Mouse (Mus musculus) Patski (cell line): ENCODE measurements around the gene Gm20388. TPM values are rescaled to one million over a fixed set of nuclear protein-coding genes. Genes with fewer than 3 reads are reported as not detected.

ENCODE experiments used
- ATAC-seq: fragments of 100-300 bp; one replicate; pipeline ENCODE4 v1.8.0; 2021
- CTCF ChIA-PET: fragments of 350-600 bp; sonication (Branson Sonifier 250); formaldehyde crosslinking; loops from one replicate; lab custom pipeline; 2022; ENCODE audit warnings: inconsistent platforms; lab: Charles Lee
- POLR2A ChIA-PET: fragments of 350-600 bp; sonication (Branson Sonifier 250); formaldehyde crosslinking; loops from one replicate; lab custom pipeline; 2022; ENCODE audit warnings: antibody characterized with exemption, inconsistent platforms; lab: Charles Lee
- DNase-seq: peaks from one replicate; pipeline ENCODE4 v3.0.0-alpha.2; 2011; ENCODE audit warnings: low read depth, low spot score
- H3K27me3 ChIP-seq: fragments of 371-371 bp; one replicate; pipeline ENCODE4 v1.5.1; 2021
- CTCF ChIP-seq: fragments of 100-300 bp; IDR thresholded peaks from one replicate; pipeline ENCODE4 v1.5.1; 2021
- in situ Hi-C: fragments of 300-500 bp; cut with MboI; formaldehyde crosslinking; loops from 3 replicates; pipeline ENCODE4 v1.11.1; 2018; ENCODE audit warnings: low pct_unique_long_range_greater_than_20kb, mixed read lengths
- polyA plus RNA-seq: library from polyadenylated mRNA; unstranded; gene quantifications from one replicate; pipeline ENCODE4 v1.2.3, GENCODE M21; 2021

Gene Gm20388
- polyA plus RNA-seq, 1 experiment from 2014 or later: 86.7 TPM

GRCm38 (mm10) chr8:122955195-122955594, 3044.6 kb downstream of the Gm20388 start:
- in situ Hi-C loops: no loop called here
- TF ChIP-seq CTCF: no peak
- DNase-seq (no peak), ATAC-seq (no peak)
- no peaks in the 10 kb centered on the region for H3K27me3 ChIP-seq
- POLR2A ChIA-PET: no interaction called here
- CTCF ChIA-PET: interaction anchor here (1.2 kb wide), 1 partner anchor 49 kb away, joined by 4 read pairs; no protein-coding TSS in a partner anchor

GRCm38 (mm10) chr8:122955997-122956396, 3045.4 kb downstream of the Gm20388 start:
- H3K27me3 ChIP-seq: no peaks in the 10 kb centered on the region
- POLR2A ChIA-PET: no interaction called here
- ATAC-seq (no peak), DNase-seq (no peak)
- CTCF ChIA-PET: interaction anchor here (1.2 kb wide), 1 partner anchor 50 kb away, joined by 4 read pairs; no protein-coding TSS in a partner anchor
- in situ Hi-C loops: no loop called here
- no peak for TF ChIP-seq CTCF

DNA sequence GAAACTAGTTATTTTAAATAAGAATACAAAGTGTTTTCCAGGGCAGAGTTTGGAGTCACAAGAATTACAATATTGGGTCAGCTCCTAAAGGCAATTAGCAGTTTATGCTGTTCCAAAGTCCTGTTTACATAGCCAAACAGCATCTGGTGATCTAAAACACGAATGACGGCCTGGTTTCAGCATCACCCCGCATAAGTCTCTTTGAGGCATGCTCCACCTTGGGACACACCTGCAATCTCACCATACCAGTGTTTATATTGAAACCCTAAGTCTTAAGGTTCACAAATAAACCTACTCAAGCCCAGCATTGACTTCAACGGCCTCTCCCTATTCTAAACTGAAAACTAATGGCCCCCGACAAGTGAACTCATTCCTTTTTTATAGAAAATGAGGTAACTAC, 3049.7 kb downstream of the Gm20388 start:
- ChIA-PET CTCF (no interaction called here), POLR2A (no interaction called here)
- ATAC-seq (no peak), DNase-seq (no peak)
- no peak for TF ChIP-seq CTCF
- in situ Hi-C loops: no loop called here
- no peaks in the 10 kb centered on the region for H3K27me3 ChIP-seq

DNA sequence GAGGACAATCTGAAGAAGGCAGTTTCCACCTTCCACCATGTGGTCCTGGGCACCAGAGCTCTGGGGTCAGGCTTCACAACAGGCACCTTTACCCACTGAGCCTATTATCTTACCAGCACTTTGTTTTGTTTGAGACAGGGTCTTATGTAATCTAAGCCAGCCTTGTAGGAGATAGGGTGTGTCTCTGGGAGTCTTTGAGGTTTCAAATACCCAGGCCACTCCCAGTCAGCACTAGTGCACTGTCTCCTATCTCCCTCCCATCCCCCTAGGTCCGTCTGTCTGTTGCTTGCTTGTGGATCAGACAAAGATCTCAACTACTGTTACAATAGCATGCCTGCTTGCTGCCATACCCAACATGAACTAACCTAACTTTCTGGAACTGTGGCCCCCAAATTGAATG, 3050.3 kb downstream of the Gm20388 start:
- CTCF ChIA-PET: no interaction called here
- DNase-seq (no peak), ATAC-seq (no peak)
- no peak for TF ChIP-seq CTCF
- in situ Hi-C loops: no loop called here
- no peaks in the 10 kb centered on the region for H3K27me3 ChIP-seq
- POLR2A ChIA-PET: no interaction called here

DNA sequence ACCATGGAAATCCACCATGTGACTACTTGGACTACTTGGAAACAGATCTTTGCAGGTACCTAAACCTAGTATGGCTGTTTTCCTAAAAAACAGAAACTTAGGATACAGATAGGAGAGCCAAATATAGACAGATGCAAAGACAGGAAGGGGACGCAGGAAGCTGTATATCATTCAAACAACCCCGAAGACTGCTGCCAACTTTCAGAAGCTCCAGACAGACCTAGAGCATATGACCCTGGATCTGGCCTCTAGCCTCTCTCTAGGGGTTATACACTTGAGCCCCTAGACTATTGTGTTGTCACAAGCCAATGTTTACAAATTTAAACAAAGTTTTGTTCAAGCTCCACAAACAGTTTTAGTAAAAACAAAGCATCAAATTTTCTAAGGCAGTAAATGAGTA, 3050.8 kb downstream of the Gm20388 start:
- in situ Hi-C loops: no loop called here
- H3K27me3 ChIP-seq: no peaks in the 10 kb centered on the region
- DNase-seq (no peak), ATAC-seq (no peak)
- ChIA-PET CTCF (interaction anchor here (0.9 kb wide), 1 partner anchor 29 kb away, joined by 3 read pairs; no protein-coding TSS in a partner anchor), POLR2A (interaction anchor here (0.6 kb wide), 1 partner anchor 773 kb away, joined by 5 read pairs; no protein-coding TSS in a partner anchor)
- TF ChIP-seq CTCF: no peak

DNA sequence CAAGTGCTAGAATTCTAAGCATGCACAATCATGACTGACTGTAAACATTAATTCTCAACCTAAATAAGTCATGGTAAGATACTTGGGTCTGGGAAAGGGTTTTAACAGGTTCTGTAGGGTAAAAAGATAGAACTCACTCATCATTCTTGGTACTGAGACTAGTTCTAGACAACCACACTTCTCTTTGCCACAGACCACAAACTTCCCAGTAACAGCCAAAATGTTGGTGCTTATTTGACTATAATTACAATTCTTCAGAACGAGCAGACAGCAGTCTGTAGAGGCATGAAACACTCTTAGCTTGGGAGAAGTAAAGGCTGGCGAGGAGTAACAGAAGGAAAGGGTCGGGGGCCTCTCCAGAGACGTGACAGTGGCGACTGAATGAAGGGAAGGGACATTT, 3051.4 kb downstream of the Gm20388 start:
- ATAC-seq: no peak
- no peaks in the 10 kb centered on the region for H3K27me3 ChIP-seq
- no peak for TF ChIP-seq CTCF
- ChIA-PET POLR2A (interaction anchor here (0.6 kb wide), 1 partner anchor 772 kb away, joined by 5 read pairs; no protein-coding TSS in a partner anchor), CTCF (interaction anchor here (0.9 kb wide), 1 partner anchor 28 kb away, joined by 3 read pairs; no protein-coding TSS in a partner anchor)
- in situ Hi-C loops: no loop called here
- DNase-seq: no peak

GRCm38 (mm10) chr8:122966638-122967037, 3056.0 kb downstream of the Gm20388 start:
- ATAC-seq: no peak
- H3K27me3 ChIP-seq: no peaks in the 10 kb centered on the region
- in situ Hi-C loops: no loop called here
- ChIA-PET POLR2A (no interaction called here), CTCF (no interaction called here)
- no peak for TF ChIP-seq CTCF
- DNase-seq: no peak

GRCm38 (mm10) chr8:122968145-122968544, 3057.5 kb downstream of the Gm20388 start:
- POLR2A ChIA-PET: no interaction called here
- TF ChIP-seq CTCF: no peak
- DNase-seq: no peak
- H3K27me3 ChIP-seq: no peaks in the 10 kb centered on the region
- in situ Hi-C loops: no loop called here
- ATAC-seq: no peak
- CTCF ChIA-PET: interaction anchor here (2.1 kb wide), 1 partner anchor 17 kb away, joined by 7 read pairs; no protein-coding TSS in a partner anchor

DNA sequence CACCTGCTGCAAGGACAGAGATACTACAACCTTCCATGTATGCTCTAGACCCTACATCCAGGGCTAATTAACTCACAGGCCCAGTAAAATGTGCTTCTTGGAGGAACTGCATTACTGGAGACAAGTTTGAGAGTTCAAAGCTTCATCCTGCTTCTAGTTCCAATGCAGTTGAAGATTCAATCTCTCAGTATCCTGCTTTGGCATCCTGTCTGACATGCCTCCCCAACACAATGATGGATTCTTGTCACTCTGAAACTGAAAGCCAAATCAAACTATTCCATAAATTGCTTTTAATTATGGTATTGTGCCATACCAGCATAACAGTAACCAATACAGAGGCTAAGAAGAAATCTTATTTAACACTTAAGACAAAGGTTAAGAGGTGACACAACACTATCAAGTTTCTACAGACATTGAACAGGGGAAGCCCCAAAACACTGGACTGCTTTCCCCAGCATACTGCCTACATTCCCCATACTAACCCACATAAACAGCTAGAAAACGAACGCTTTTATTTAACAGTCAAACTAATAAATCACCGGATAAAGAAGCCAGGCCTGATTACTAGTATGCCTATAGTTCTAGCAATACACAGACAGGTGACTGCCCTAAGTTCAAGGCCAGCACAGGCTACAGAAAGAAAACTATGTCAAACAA, 3059.5 kb downstream of the Gm20388 start:
- CTCF ChIA-PET: interaction anchor here (2.1 kb wide), 1 partner anchor 15 kb away, joined by 7 read pairs; no protein-coding TSS in a partner anchor
- DNase-seq (no peak), ATAC-seq (no peak)
- TF ChIP-seq CTCF: no peak
- H3K27me3 ChIP-seq: no peaks in the 10 kb centered on the region
- in situ Hi-C loops: no loop called here
- POLR2A ChIA-PET: no interaction called here

GRCm38 (mm10) chr8:122976046-122976445, 3065.4 kb downstream of the Gm20388 start:
- ChIA-PET CTCF (no interaction called here), POLR2A (no interaction called here)
- ATAC-seq (no peak), DNase-seq (no peak)
- no peaks in the 10 kb centered on the region for H3K27me3 ChIP-seq
- no peak for TF ChIP-seq CTCF
- in situ Hi-C loops: no loop called here

DNA sequence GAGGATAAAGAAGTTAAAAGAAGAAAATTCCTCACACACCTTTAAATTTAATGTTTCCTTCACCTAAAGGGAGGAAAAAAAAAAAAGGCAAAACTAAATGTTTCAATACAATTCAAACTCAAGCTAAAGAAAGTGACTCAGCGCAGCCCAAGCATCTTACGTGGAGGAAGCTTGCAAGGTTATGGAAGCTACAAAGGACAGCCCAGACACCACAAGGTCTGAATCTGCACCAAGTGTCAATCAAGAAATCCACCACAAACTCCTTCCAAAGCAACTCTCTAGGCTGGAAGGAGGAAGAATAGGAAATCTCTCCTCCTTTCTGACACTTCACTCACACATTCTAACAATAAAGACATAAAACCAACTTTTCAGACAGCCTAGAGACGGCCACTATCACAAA, 3068.8 kb downstream of the Gm20388 start:
- no peaks in the 10 kb centered on the region for H3K27me3 ChIP-seq
- in situ Hi-C loops: no loop called here
- ATAC-seq (no peak), DNase-seq (no peak)
- TF ChIP-seq CTCF: no peak
- POLR2A ChIA-PET: no interaction called here
- CTCF ChIA-PET: interaction anchor here (0.8 kb wide), 1 partner anchor 60 kb away, joined by 3 read pairs; no protein-coding TSS in a partner anchor
